Mouse (Mus musculus): ENCODE measurements around the gene Umodl1.

DNA sequence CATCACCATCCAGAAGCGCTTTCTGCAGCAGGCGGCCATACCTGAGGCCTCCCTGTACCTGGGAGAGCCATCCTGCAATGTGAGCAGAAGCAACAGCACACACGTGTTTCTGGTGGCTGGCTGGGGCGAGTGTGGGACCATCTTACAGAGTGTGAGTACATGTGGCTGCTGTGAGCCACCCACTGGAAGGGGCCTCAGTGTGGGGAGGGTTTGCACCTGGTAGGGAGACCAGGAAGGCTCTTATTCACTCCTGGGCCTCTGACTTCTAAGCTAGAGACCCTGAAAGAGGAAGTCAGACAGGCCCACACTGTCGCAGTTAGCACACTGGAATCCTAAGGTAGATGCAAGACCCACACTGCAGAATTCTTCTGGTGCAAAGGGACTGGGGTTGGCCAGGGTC is 41.9 kb downstream of the Umodl1 start:
- no peak for TF ChIP-seq CTCF (IDR thresholded peaks at IDR 0.05; ENCODE audit: borderline replicate concordance, extremely low read depth, insufficient read depth, insufficient read length)
- TF ChIP-seq POLR2A (IDR thresholded peaks at IDR 0.05; ENCODE audit: borderline replicate concordance, extremely low read depth, insufficient read depth, insufficient read length, poor library complexity, severe bottlenecking) = no peak
